Mouse (Mus musculus): Measurements from ENCODE around the gene Itgal. TPM values are rescaled to one million over a fixed set of nuclear protein-coding genes. Genes with fewer than 3 reads are reported as not detected.

Gene Itgal
- polyA plus RNA-seq, 1 experiment, result 7.2 TPM

GRCm38 (mm10) chr7:127322085-127322484 lies 26.0 kb downstream of the Itgal start:
- 40% methylated on average over 5 of the region's 5 CpGs for WGBS
- Histone ChIP-seq H3K4me1 (ENCODE audit: control insufficient read depth, insufficient read depth, low read length) (peaks cover 4% of the 10 kb centered on the region; the same call in 1 of the 2 replicates), H3K4me3 (ENCODE audit: insufficient read depth, low read depth, low read length) (no peak overlapping the region), H3K27ac (ENCODE audit: insufficient read depth, low read depth, low read length) (no peak overlapping the region), H3K36me3 (ENCODE audit: control insufficient read depth, insufficient read depth, low read length) (no peaks in the 10 kb centered on the region), H3K27me3 (replicated peaks; ENCODE audit: control insufficient read depth, insufficient read depth, low read length) (no peaks in the 10 kb centered on the region)
- peak; percentile 55 for TF ChIP-seq CTCF (conservative IDR thresholded peaks at IDR 0.05; ENCODE audit: insufficient read depth, insufficient read length, low read depth, low read length)
- no peak for TF ChIP-seq POLR2A (IDR thresholded peaks at IDR 0.05; ENCODE audit: low read depth, low read length)
- DNase-seq, result peak; percentile 28

GRCm38 (mm10) chr7:127324944-127325343 lies 28.9 kb downstream of the Itgal start:
- Histone ChIP-seq H3K36me3 (ENCODE audit: control insufficient read depth, insufficient read depth, low read length) (no peaks in the 10 kb centered on the region), H3K4me3 (ENCODE audit: insufficient read depth, low read depth, low read length) (no peak overlapping the region), H3K27ac (ENCODE audit: insufficient read depth, low read depth, low read length) (no peak overlapping the region), H3K4me1 (ENCODE audit: control insufficient read depth, insufficient read depth, low read length) (peaks cover 4% of the 10 kb centered on the region; the same call in 1 of the 2 replicates), H3K27me3 (replicated peaks; ENCODE audit: control insufficient read depth, insufficient read depth, low read length) (no peaks in the 10 kb centered on the region)
- no peak for TF ChIP-seq POLR2A (IDR thresholded peaks at IDR 0.05; ENCODE audit: low read depth, low read length)
- no peak for TF ChIP-seq CTCF (conservative IDR thresholded peaks at IDR 0.05; ENCODE audit: insufficient read depth, insufficient read length, low read depth, low read length)
- no peak for DNase-seq
- 85% methylated on average over 7 of the region's 7 CpGs for WGBS

GRCm38 (mm10) chr7:127325550-127325949 lies 29.5 kb downstream of the Itgal start:
- Histone ChIP-seq H3K36me3 (ENCODE audit: control insufficient read depth, insufficient read depth, low read length) (no peaks in the 10 kb centered on the region), H3K27ac (ENCODE audit: insufficient read depth, low read depth, low read length) (no peak overlapping the region), H3K4me3 (ENCODE audit: insufficient read depth, low read depth, low read length) (no peak overlapping the region), H3K27me3 (replicated peaks; ENCODE audit: control insufficient read depth, insufficient read depth, low read length) (no peaks in the 10 kb centered on the region), H3K4me1 (ENCODE audit: control insufficient read depth, insufficient read depth, low read length) (peaks cover 4% of the 10 kb centered on the region; the same call in 1 of the 2 replicates)
- TF ChIP-seq POLR2A (IDR thresholded peaks at IDR 0.05; ENCODE audit: low read depth, low read length), result no peak
- no peak for TF ChIP-seq CTCF (conservative IDR thresholded peaks at IDR 0.05; ENCODE audit: insufficient read depth, insufficient read length, low read depth, low read length)
- peak; percentile 73 for DNase-seq
- 50% methylated on average over 8 of the region's 8 CpGs for WGBS

- no peak overlapping the region for H3K4me3 ChIP-seq (ENCODE audit: insufficient read depth, low read depth, low read length)
- no peaks in the 10 kb centered on the region for H3K27me3 ChIP-seq (replicated peaks; ENCODE audit: control insufficient read depth, insufficient read depth, low read length)
- WGBS, result 31% methylated on average over 2 of the region's 2 CpGs
- H3K27ac ChIP-seq (ENCODE audit: insufficient read depth, low read depth, low read length), result no peak overlapping the region
- peak; percentile 66 for DNase-seq
- no peaks in the 10 kb centered on the region for H3K36me3 ChIP-seq (ENCODE audit: control insufficient read depth, insufficient read depth, low read length)
- H3K4me1 ChIP-seq (ENCODE audit: control insufficient read depth, insufficient read depth, low read length), result peaks cover 4% of the 10 kb centered on the region; the same call in 1 of the 2 replicates
- TF ChIP-seq CTCF (conservative IDR thresholded peaks at IDR 0.05; ENCODE audit: insufficient read depth, insufficient read length, low read depth, low read length) (no peak), POLR2A (IDR thresholded peaks at IDR 0.05; ENCODE audit: low read depth, low read length) (no peak)
Measured at GRCm38 (mm10) chr7:127326685-127327084, 30.6 kb downstream of the Itgal start.

GRCm38 (mm10) chr7:127333240-127333639 lies 37.2 kb downstream of the Itgal start:
- TF ChIP-seq POLR2A (IDR thresholded peaks at IDR 0.05; ENCODE audit: low read depth, low read length) (no peak), CTCF (conservative IDR thresholded peaks at IDR 0.05; ENCODE audit: insufficient read depth, insufficient read length, low read depth, low read length) (no peak)
- Histone ChIP-seq H3K4me3 (ENCODE audit: insufficient read depth, low read depth, low read length) (no peak overlapping the region), H3K36me3 (ENCODE audit: control insufficient read depth, insufficient read depth, low read length) (no peaks in the 10 kb centered on the region), H3K4me1 (ENCODE audit: control insufficient read depth, insufficient read depth, low read length) (no peaks in the 10 kb centered on the region), H3K27me3 (replicated peaks; ENCODE audit: control insufficient read depth, insufficient read depth, low read length) (no peaks in the 10 kb centered on the region), H3K27ac (ENCODE audit: insufficient read depth, low read depth, low read length) (no peak overlapping the region)
- no peak for DNase-seq
- 86% methylated on average over 6 of the region's 6 CpGs for WGBS

- H3K27ac ChIP-seq (ENCODE audit: insufficient read depth, low read depth, low read length), result no peak overlapping the region
- 72% methylated on average over 4 of the region's 4 CpGs for WGBS
- TF ChIP-seq POLR2A (IDR thresholded peaks at IDR 0.05; ENCODE audit: low read depth, low read length) (no peak), CTCF (conservative IDR thresholded peaks at IDR 0.05; ENCODE audit: insufficient read depth, insufficient read length, low read depth, low read length) (no peak)
- no peaks in the 10 kb centered on the region for H3K27me3 ChIP-seq (replicated peaks; ENCODE audit: control insufficient read depth, insufficient read depth, low read length)
- no peaks in the 10 kb centered on the region; the same call in 1 of the 2 replicates for H3K4me1 ChIP-seq (ENCODE audit: control insufficient read depth, insufficient read depth, low read length)
- H3K36me3 ChIP-seq (ENCODE audit: control insufficient read depth, insufficient read depth, low read length), result no peaks in the 10 kb centered on the region
- H3K4me3 ChIP-seq (ENCODE audit: insufficient read depth, low read depth, low read length), result no peak overlapping the region
- DNase-seq, result peak; percentile 8
Measured at GRCm38 (mm10) chr7:127335604-127336003, 39.5 kb downstream of the Itgal start.

GRCm38 (mm10) chr7:127337636-127338035 lies 41.6 kb downstream of the Itgal start:
- no peak overlapping the region for H3K4me3 ChIP-seq (ENCODE audit: insufficient read depth, low read depth, low read length)
- WGBS, result 47% methylated on average over 4 of the region's 4 CpGs
- peak; percentile 54 for DNase-seq
- H3K27ac ChIP-seq (ENCODE audit: insufficient read depth, low read depth, low read length), result peak overlapping the region; percentile 57; the same call in 1 of the 2 replicates
- no peaks in the 10 kb centered on the region for H3K36me3 ChIP-seq (ENCODE audit: control insufficient read depth, insufficient read depth, low read length)
- TF ChIP-seq POLR2A (IDR thresholded peaks at IDR 0.05; ENCODE audit: low read depth, low read length), result no peak
- no peak for TF ChIP-seq CTCF (conservative IDR thresholded peaks at IDR 0.05; ENCODE audit: insufficient read depth, insufficient read length, low read depth, low read length)
- H3K4me1 ChIP-seq (ENCODE audit: control insufficient read depth, insufficient read depth, low read length), result peaks cover 17% of the 10 kb centered on the region
- H3K27me3 ChIP-seq (replicated peaks; ENCODE audit: control insufficient read depth, insufficient read depth, low read length), result no peaks in the 10 kb centered on the region

Measured in kidney, adult 2 months (tissue).